Mouse (Mus musculus): ENCODE data around the gene Sec11a.
"Not testable (repeated sequence)": the region's sequence is repeated elsewhere in the genome, so short reads cannot be mapped to it uniquely, and the experiment has no call there.

Sec11a gene

GRCm38 (mm10) chr7:80947445-80948350, at the start of gene Sec11a:
TSS of gene Sec11a (minus strand) at chr7:80947780.
- peak; percentile 81 to 93 for DNase-seq (ENCODE audit: low spot score in 2 of 2)

GRCm38 (mm10) chr7:80995266-80996146, 47.9 kb upstream of the Sec11a start:
- no peak for DNase-seq (ENCODE audit: low spot score in 2 of 2)

GRCm38 (mm10) chr7:80994663-80995005, 47.1 kb upstream of the Sec11a start:
- DNase-seq (ENCODE audit: low spot score in 2 of 2): no peak

GRCm38 (mm10) chr7:80993834-80994662, 46.5 kb upstream of the Sec11a start:
- peak; percentile 32 to 69 for DNase-seq (ENCODE audit: low spot score in 2 of 2)

GRCm38 (mm10) chr7:80992980-80993833, 45.6 kb upstream of the Sec11a start, which contains the start of gene Zfp592:
TSS of gene Zfp592 (plus strand) at chr7:80993681.
- DNase-seq (ENCODE audit: low spot score in 2 of 2): peak; percentile 43 to 76

- peak in 1 of 2 experiments; percentile 19 for DNase-seq (ENCODE audit: low spot score in 2 of 2)
Observed at GRCm38 (mm10) chr7:80992631-80992979, 45.0 kb upstream of the Sec11a start.

GRCm38 (mm10) chr7:80992063-80992462, 44.5 kb upstream of the Sec11a start:
- no peak for DNase-seq (ENCODE audit: low spot score in 2 of 2)

GRCm38 (mm10) chr7:80991589-80991988, 44.0 kb upstream of the Sec11a start:
- DNase-seq (ENCODE audit: low spot score in 2 of 2): no peak

- no peak for DNase-seq (ENCODE audit: low spot score in 2 of 2)
Observed at GRCm38 (mm10) chr7:80990276-80990675, 42.7 kb upstream of the Sec11a start.

- no peak for DNase-seq (ENCODE audit: low spot score in 2 of 2)
Observed at GRCm38 (mm10) chr7:80987805-80988625, 40.4 kb upstream of the Sec11a start.

- no peak for DNase-seq (ENCODE audit: low spot score in 2 of 2)
Observed at GRCm38 (mm10) chr7:80986458-80987187, 39.0 kb upstream of the Sec11a start.

- DNase-seq (ENCODE audit: low spot score in 2 of 2): no peak
Observed at GRCm38 (mm10) chr7:80980566-80980965, 33.0 kb upstream of the Sec11a start.

- DNase-seq (ENCODE audit: low spot score in 2 of 2): not testable (repeated sequence)
Observed at GRCm38 (mm10) chr7:80973638-80974015, 26.0 kb upstream of the Sec11a start.

GRCm38 (mm10) chr7:80972920-80973637, 25.5 kb upstream of the Sec11a start:
- DNase-seq (ENCODE audit: low spot score in 2 of 2): not testable (repeated sequence)

GRCm38 (mm10) chr7:80972082-80972481, 24.5 kb upstream of the Sec11a start:
- DNase-seq (ENCODE audit: low spot score in 2 of 2): no peak

GRCm38 (mm10) chr7:80971419-80971818, 23.8 kb upstream of the Sec11a start:
- no peak for DNase-seq (ENCODE audit: low spot score in 2 of 2)

GRCm38 (mm10) chr7:80970913-80971312, 23.3 kb upstream of the Sec11a start:
- no peak for DNase-seq (ENCODE audit: low spot score in 2 of 2)

GRCm38 (mm10) chr7:80962799-80963198, 15.2 kb upstream of the Sec11a start:
- no peak for DNase-seq (ENCODE audit: low spot score in 2 of 2)

Measured in cerebellum, postnatal 4 days (tissue).